Mouse (Mus musculus): ENCODE data around the gene Nwd2. TPM values are rescaled to one million over a fixed set of nuclear protein-coding genes. Genes with fewer than 3 reads are reported as not detected.

Nwd2 gene
- polyA plus RNA-seq, 1 experiment, result not detected

DNA sequence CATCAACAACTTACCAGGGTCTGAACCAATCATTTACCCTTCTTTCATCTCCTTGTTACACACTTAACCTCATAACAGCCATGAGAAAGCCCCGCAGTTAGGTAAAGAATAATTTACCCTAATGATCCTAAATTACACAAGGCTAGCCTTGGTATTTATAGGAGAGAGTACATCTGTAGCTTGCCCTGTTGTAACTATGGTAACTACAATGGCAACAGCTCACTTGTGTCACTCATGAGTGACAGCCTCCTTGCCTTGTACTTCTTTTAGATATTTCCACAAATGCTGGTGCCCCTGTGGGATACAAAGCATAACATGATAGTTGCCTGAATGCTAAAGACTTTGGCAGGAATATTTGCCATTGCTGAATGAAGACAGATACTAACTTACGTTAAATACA lies 99.4 kb downstream of the Nwd2 start:
- Histone ChIP-seq H3K4me1 (no peaks in the 10 kb centered on the region), H3K27me3 (replicated peaks) (no peaks in the 10 kb centered on the region), H3K36me3 (replicated peaks; ENCODE audit: low read length) (no peaks in the 10 kb centered on the region), H3K4me3 (replicated peaks) (no peak overlapping the region), H3K9me3 (peaks cover 3% of the 10 kb centered on the region; the same call in 1 of the 2 replicates)
- TF ChIP-seq GATA1 (IDR thresholded peaks at IDR 0.05; ENCODE audit: borderline replicate concordance, low read length) (no peak), FLI1 (IDR thresholded peaks at IDR 0.05; ENCODE audit: low read length) (no peak)

DNA sequence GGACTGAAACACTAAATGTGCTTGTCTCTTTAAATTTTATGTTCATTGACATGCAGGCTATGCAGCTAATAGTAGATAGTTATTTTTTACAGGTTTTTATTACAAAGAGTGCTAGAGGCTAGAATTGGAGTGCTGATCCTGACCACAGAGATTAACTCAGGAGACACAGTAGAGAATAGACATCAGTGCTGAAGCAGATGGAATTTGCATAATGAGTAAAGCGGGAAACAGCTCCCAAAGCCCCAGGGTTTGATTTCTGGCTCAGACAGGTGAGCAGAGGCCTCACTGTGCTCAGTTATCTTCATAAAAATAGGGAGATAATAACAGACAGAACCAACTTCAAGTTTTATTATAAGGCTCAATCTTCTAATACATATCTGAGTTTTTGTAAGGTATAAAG lies 99.9 kb downstream of the Nwd2 start:
- Histone ChIP-seq H3K27me3 (replicated peaks) (no peaks in the 10 kb centered on the region), H3K4me3 (replicated peaks) (no peak overlapping the region), H3K36me3 (replicated peaks; ENCODE audit: low read length) (no peaks in the 10 kb centered on the region), H3K9me3 (peaks cover 6% of the 10 kb centered on the region), H3K4me1 (no peaks in the 10 kb centered on the region)
- TF ChIP-seq FLI1 (IDR thresholded peaks at IDR 0.05; ENCODE audit: low read length) (no peak), GATA1 (IDR thresholded peaks at IDR 0.05; ENCODE audit: borderline replicate concordance, low read length) (no peak)

DNA sequence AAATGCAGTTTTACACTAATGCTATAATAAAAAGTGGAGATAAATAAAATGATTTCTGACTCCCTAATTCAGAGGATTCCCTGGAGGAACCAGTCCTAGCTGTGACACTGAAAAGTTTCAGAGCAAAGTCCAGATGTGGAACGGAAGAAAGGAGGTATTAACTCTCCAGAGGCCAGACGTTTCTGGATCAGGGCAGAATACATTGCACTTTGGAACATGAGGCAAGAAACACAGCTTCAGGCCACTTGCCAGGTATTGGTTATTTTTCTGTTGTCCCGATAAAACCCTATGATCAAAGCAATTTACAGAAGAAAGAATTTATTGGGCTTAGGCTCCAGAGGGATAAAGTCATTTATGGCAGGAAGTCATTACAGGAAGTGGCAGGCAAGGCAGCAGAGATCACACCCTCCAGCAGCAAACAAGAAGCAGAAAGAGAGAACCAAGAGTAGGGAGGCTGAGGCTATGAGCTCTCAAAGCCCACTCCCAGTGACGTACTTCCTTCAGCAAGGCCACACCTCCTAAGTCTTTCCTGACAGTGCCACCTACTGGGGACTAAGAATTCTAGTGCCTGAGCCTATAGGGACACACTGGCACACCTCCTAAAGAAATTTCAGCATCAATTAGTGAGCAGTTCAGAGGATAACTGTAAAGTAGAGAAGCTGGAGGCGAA lies 106.3 kb downstream of the Nwd2 start:
- Histone ChIP-seq H3K4me1 (0 out of 2 replicates have a peak, but pooled peaks cover 2% of the 10 kb centered on the region), H3K9me3 (peaks cover 12% of the 10 kb centered on the region), H3K36me3 (replicated peaks; ENCODE audit: low read length) (no peaks in the 10 kb centered on the region), H3K4me3 (replicated peaks) (no peak overlapping the region), H3K27me3 (replicated peaks) (no peaks in the 10 kb centered on the region)
- no peak for TF ChIP-seq FLI1 (IDR thresholded peaks at IDR 0.05; ENCODE audit: low read length)
- no peak for TF ChIP-seq GATA1 (IDR thresholded peaks at IDR 0.05; ENCODE audit: borderline replicate concordance, low read length)

DNA sequence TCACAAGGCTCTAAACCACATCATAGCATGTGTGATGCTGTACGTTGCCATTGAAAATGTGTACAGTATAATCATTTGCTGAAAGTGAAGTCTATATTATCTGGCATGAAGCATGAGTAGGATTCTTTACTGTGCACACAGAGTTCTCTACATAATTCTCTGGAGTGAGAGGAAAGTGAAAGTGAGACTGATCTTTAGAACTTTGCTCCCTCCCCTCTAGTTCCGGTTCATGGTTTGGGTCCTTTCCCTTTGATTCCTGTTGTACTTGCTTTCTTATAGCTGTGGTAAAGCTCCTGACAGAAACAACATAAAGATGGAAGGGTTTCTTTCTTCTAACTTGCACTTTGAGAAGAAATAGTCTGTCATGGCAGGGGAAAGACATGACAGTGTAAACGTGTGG lies 107.0 kb downstream of the Nwd2 start:
- Histone ChIP-seq H3K27me3 (replicated peaks) (no peaks in the 10 kb centered on the region), H3K9me3 (peaks cover 12% of the 10 kb centered on the region), H3K4me3 (replicated peaks) (no peak overlapping the region), H3K4me1 (0 out of 2 replicates have a peak, but pooled peaks cover 2% of the 10 kb centered on the region), H3K36me3 (replicated peaks; ENCODE audit: low read length) (no peaks in the 10 kb centered on the region)
- TF ChIP-seq FLI1 (IDR thresholded peaks at IDR 0.05; ENCODE audit: low read length), result no peak
- no peak for TF ChIP-seq GATA1 (IDR thresholded peaks at IDR 0.05; ENCODE audit: borderline replicate concordance, low read length)

DNA sequence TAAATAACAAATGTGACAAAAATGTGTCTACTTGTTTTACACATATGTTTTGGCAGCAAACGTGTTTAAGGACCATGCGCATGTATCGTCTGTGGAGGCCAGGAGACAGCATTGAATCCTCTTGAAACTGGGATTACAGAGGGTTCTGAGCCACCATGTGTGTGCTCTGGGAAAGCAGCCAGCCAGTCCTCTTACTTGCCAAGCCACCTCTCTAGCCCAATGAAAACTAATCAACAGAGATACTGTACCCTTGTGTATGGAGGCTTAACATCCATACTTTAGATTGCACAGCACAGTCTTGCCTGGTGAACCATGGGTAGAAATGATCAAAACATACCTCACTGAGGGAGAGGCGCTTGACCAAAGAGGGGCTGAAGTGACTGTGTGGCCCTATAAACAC lies 117.0 kb downstream of the Nwd2 start:
- no peaks in the 10 kb centered on the region for H3K9me3 ChIP-seq

DNA sequence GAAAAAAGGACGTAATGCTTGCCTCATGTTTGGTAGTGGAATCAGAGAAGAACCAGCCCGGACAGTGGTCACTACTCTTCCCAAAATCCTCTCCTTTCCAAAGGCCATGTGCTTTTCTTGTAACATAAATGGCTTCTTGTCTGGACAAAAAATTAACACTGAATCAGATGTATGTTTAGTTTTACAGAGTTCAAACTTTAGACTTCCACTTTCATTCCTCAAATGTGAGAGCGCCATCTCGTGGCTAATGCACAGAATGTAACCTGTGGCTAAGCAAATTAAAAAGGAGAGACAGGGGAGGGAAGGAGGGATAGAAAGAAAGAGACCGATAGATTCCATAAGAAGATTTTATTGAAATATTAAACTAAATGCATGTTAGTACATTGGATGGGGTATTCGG lies 117.8 kb downstream of the Nwd2 start:
- Histone ChIP-seq H3K4me3 (replicated peaks) (no peak overlapping the region), H3K27me3 (replicated peaks) (no peaks in the 10 kb centered on the region), H3K4me1 (no peaks in the 10 kb centered on the region), H3K9me3 (no peaks in the 10 kb centered on the region), H3K36me3 (replicated peaks; ENCODE audit: low read length) (no peaks in the 10 kb centered on the region)
- TF ChIP-seq GATA1 (IDR thresholded peaks at IDR 0.05; ENCODE audit: borderline replicate concordance, low read length) (no peak), FLI1 (IDR thresholded peaks at IDR 0.05; ENCODE audit: low read length) (no peak)

More for the DNA sequence above, 117.0 kb downstream of the Nwd2 start:
- TF ChIP-seq FLI1 (IDR thresholded peaks at IDR 0.05; ENCODE audit: low read length) (no peak), GATA1 (IDR thresholded peaks at IDR 0.05; ENCODE audit: borderline replicate concordance, low read length) (no peak)
- H3K27me3 ChIP-seq (replicated peaks), result no peaks in the 10 kb centered on the region
- H3K4me3 ChIP-seq (replicated peaks), result no peak overlapping the region
- H3K36me3 ChIP-seq (replicated peaks; ENCODE audit: low read length), result no peaks in the 10 kb centered on the region
- H3K4me1 ChIP-seq, result no peaks in the 10 kb centered on the region

DNA sequence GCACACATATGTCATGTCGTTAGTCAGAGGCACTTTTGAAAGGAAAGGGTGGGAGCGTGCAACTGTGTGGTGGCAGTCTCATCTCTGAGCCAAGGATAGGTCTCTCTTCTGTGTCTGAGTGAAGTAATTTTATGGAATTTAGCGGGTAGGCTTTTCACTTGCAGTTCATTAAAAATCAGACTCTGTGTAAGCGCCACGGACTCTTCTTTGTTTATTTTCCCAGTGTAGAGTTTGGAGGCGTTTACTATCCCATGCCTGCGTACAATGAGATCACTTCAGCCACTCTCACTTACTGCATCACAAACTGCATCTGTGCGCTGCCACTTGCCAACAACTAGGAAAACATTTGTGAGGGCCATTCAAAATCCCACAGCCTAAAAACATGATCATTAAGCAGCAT lies 118.6 kb downstream of the Nwd2 start:
- H3K4me1 ChIP-seq, result no peaks in the 10 kb centered on the region
- no peak overlapping the region for H3K4me3 ChIP-seq (replicated peaks)
- TF ChIP-seq FLI1 (IDR thresholded peaks at IDR 0.05; ENCODE audit: low read length) (no peak), GATA1 (IDR thresholded peaks at IDR 0.05; ENCODE audit: borderline replicate concordance, low read length) (no peak)
- H3K27me3 ChIP-seq (replicated peaks), result no peaks in the 10 kb centered on the region
- no peaks in the 10 kb centered on the region for H3K36me3 ChIP-seq (replicated peaks; ENCODE audit: low read length)
- H3K9me3 ChIP-seq, result no peaks in the 10 kb centered on the region

DNA sequence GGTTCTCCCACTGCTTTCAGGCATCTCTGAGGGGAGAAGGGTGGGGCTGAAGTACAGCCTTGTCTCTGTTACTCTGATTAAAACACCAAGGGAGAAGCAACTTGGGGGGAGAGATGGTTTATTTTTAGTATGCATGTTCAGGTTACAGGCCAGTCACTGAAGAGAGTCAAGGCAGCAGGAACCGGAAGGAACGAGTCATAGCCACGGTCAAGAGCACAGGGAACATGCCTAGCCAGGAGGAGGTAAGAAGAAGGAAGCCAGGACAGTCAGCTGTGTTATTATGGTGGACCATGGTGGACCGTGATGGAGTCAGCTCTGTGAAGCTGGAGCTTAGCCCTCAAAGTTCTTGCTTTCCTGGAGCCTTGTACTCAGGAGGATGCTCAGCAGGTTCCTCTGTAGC lies 119.3 kb downstream of the Nwd2 start:
- Histone ChIP-seq H3K36me3 (replicated peaks; ENCODE audit: low read length) (no peaks in the 10 kb centered on the region), H3K9me3 (no peaks in the 10 kb centered on the region), H3K4me3 (replicated peaks) (no peak overlapping the region), H3K27me3 (replicated peaks) (no peaks in the 10 kb centered on the region), H3K4me1 (no peaks in the 10 kb centered on the region)
- TF ChIP-seq FLI1 (IDR thresholded peaks at IDR 0.05; ENCODE audit: low read length), result no peak
- no peak for TF ChIP-seq GATA1 (IDR thresholded peaks at IDR 0.05; ENCODE audit: borderline replicate concordance, low read length)

DNA sequence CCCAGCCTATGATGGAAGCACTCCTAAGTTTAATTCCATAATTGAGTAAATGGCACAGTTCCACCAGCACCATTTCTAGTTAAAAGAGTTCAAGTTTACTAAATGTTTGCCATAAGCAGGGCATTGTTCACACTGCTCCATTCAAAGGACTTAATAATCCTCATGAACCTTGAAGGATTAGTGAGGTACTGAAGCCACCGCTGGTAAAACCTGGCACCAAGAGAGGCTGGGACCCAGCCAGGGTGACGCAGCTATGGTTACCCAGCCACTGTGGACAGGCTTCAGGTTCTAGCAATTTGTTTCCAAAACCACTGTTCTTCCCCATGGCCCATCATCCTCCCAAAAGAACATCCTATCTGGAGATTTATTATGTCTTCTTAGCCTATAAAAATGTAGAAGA lies 124.1 kb downstream of the Nwd2 start:
- Histone ChIP-seq H3K4me3 (replicated peaks) (no peak overlapping the region), H3K36me3 (replicated peaks; ENCODE audit: low read length) (no peaks in the 10 kb centered on the region), H3K9me3 (no peaks in the 10 kb centered on the region), H3K27me3 (replicated peaks) (no peaks in the 10 kb centered on the region), H3K4me1 (no peaks in the 10 kb centered on the region)
- TF ChIP-seq GATA1 (IDR thresholded peaks at IDR 0.05; ENCODE audit: borderline replicate concordance, low read length) (no peak), FLI1 (IDR thresholded peaks at IDR 0.05; ENCODE audit: low read length) (no peak)

DNA sequence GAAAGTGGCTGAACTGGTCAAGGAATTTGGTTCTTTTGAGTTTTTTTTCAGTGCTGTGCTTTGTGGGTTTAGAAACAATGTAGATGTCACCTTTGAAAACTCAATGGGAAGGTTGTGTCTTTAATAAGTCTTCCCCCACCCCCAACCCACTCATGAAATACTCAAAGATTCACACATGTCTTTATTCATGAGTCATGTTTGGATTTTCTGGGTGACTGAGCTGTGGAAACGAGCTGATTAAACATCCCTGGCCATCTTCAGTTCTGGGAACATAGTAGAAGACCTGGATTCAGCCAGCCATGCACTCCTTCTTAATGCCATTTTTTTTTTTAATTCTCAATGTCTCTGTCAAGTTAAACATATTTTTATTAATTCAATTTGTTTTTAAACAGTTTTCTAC lies 124.7 kb downstream of the Nwd2 start:
- Histone ChIP-seq H3K36me3 (replicated peaks; ENCODE audit: low read length) (no peaks in the 10 kb centered on the region), H3K4me1 (no peaks in the 10 kb centered on the region), H3K4me3 (replicated peaks) (no peak overlapping the region), H3K27me3 (replicated peaks) (no peaks in the 10 kb centered on the region), H3K9me3 (no peaks in the 10 kb centered on the region)
- TF ChIP-seq GATA1 (IDR thresholded peaks at IDR 0.05; ENCODE audit: borderline replicate concordance, low read length) (no peak), FLI1 (IDR thresholded peaks at IDR 0.05; ENCODE audit: low read length) (no peak)

Data from megakaryocyte, embryonic 14.5 days (primary cell).